Mouse (Mus musculus) right cerebral cortex, postnatal 14 days (tissue): ENCODE measurements at regions not wholly inside any gene's neighbourhood (a gene's known extent, or its start where the extent isn't known, plus 50 kb on each side); places are given as distances from the start of the nearest gene placed in this dataset.
A peak's percentile ranks its signal among the peaks of the same experiment; 100 is the strongest.
"Not testable (repeated sequence)": the region's sequence is repeated elsewhere in the genome, so short reads cannot be mapped to it uniquely, and the experiment has no call there.

Source experiments
- DNase-seq: peaks from one replicate; pipeline ENCODE4 v3.0.0; 2022

DNA sequence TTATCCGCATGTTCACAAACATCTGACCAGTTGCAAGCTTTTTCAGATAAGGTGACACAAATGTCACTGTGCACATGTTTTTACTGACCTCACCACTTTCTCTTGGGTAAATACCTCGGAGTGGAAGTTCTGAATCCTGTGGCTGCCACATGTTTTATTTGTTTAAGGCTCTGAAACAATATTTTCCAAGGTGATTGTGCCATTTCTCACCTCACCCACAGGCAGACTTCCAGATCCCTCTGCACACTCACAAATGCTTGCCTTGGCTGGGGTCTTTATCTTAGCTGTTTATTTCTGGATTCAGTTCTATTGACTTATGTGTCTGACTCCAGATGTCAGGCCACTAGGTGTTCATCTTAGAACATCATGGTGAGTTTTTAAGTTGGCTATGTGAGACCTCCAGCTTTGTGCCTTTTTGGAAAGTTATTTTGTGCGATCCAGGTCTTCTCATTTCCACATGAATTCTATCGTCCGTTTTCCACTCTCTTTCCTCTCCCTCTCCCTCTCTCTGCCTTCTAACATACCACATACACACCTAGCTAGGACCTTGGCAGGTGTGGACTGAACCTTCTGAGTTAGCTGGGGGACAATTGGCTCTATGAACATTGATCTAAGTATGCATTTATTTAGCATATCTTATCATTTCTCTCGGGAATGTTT, 133.6 kb downstream of the Dll1 start:
- no peak for DNase-seq

- DNase-seq, result no peak
Measured at GRCm38 (mm10) chr17:15242356-15242755, 134.3 kb downstream of the Dll1 start.

GRCm38 (mm10) chr17:15241491-15241890, 135.2 kb downstream of the Dll1 start:
- DNase-seq, result no peak

DNA sequence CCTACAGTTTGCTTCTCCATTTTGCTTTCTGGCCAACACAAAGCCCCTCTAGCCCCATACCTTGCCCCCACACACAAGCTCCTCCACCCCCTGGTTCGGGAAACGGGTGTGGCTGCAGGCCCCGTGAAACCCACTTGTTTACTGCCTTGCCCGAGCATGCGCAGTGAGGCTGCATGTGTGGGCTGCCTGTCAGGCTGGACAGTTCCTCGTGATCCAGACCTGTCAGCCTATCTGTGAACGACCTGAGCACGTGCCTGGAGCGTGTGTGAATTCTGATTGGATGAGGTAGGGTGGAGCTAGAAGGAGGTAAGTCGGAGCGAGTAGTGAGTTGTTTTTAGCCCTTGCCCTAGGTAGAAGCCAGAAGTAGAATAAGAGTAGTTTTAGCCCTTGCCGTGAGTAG, 136.0 kb downstream of the Dll1 start:
- DNase-seq, result not testable (repeated sequence)

DNA sequence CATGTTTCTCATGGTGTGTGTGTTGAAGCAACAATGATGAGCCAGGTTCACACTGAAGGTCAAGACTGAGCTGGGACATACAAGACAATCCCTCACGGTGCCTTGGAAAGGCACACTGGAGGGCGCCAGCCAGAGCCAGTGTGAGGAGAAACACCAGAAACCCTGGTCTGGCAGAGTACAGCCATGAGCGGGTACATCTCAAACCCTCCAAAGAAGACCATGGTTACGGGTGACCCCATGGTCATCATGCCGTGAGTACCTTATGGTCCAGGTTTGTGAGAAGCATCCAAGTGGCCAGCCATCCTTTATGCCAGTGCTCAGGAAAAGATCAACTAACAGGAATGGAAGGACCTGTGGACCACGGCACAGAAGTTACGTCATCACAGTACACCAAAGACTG, 136.7 kb downstream of the Dll1 start:
- no peak for DNase-seq

- DNase-seq, result no peak
Measured at GRCm38 (mm10) chr17:15235041-15235440, 141.6 kb downstream of the Dll1 start.

- no peak for DNase-seq
Measured at GRCm38 (mm10) chr17:15231175-15231574, 145.5 kb downstream of the Dll1 start.

DNA sequence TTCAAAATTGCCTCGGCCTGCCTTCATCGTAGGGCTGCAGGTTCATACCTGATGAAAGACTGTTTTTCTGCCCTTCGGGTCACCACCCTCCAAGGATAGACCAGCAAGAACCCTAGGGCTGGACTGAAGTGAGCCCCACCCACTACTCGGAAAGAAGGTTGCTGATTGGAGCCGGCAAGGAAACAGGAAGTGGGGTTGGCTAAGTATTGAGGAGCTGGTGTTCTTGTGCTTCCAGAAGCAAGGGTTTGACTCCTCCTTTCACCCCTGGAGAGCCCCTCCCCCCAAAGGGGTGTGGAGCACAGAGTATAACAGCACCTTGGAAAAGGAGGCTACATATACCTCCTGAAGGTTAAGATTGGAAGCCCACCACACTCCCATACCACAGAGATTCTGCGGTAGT, 147.5 kb downstream of the Dll1 start:
- DNase-seq, result no peak

GRCm38 (mm10) chr17:15228077-15228476, 148.6 kb downstream of the Dll1 start:
- no peak for DNase-seq

DNA sequence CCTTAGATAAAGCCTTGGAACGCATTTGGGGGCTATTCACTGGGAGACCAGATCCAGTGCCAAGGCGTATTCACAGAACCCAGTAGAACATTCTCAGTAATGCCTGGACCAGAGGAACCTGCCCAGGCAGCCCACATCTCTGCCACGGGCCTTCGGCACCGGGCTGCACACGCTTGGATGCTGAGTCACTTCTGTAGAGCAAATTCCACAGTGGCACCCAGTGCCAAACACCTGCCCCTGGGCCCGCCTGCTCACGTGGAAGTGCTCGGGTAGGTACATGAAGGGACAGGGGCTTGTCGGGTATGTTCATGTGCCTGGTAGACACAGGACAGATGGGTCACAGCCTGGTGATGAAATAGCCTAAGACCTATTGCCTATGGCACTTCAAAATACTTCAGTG, 152.8 kb downstream of the Dll1 start:
- no peak for DNase-seq

DNA sequence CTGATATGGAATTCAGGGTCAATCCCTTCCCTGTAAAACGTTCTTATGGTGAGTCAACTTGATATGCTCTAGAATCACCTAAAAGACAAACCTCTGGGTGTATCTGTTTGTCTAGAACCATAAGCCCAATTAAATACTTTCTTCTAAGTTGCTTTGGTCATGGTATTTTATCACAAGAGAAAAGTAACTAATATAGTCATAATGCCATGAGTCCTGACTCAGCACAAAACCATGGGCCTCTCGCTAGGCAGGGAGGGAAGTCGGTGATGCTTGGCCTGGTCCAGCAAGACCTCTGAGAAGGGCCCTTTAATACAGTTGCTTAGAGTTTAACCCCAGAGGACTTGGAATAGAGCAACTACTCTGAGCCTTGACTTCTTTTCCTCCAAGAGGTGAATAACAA, 153.7 kb downstream of the Dll1 start:
- no peak for DNase-seq

- DNase-seq, result no peak
Measured at GRCm38 (mm10) chr17:15214157-15214685, 162.5 kb downstream of the Dll1 start.

- no peak for DNase-seq
Measured at GRCm38 (mm10) chr17:15208808-15209173, 167.5 kb upstream of the Gm3448 start.

- DNase-seq, result peak; percentile 69
Measured at GRCm38 (mm10) chr17:15208030-15208807, 166.9 kb upstream of the Gm3448 start.

GRCm38 (mm10) chr17:15207182-15208029, 166.1 kb upstream of the Gm3448 start:
- DNase-seq, result no peak

DNA sequence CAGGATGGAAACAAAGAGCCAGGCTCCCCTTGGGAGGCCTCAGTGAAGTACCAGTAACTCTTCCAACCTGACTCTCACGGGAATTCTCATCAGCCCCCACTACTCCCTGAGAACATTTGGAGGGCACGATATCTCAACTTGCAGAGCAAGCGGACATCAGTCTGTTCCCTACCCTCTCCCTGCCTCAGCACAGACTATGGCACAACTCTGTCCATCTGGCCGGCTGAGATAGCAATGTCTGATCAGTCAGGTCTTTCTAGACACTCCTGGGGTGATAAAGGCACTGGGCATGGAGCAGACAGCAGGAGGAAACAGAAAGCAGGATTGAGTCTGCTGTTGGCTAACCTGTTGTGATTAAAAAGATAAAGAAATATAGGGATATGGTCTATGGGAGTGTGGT, 164.5 kb upstream of the Gm3448 start:
- no peak for DNase-seq

- DNase-seq, result no peak
Measured at GRCm38 (mm10) chr17:15204524-15204923, 163.2 kb upstream of the Gm3448 start.

DNA sequence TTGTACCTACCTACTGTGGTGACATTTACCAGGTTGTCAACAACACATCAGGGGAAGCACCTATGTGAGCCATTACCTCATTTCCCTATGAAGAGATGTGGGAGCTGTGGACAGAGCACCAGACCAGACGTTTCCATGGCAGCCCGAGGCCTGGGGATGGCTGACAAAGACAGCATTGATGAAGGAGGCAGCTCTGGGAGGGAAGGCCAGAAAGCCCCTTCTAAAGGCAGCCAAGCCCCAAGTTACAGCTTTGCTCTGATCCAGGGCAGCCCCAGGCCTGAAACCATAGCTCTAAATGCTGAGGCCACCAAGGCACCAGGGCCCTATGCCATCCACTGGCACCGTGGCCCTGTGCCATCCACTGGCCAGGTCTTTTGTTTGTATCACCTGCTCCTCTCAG, 157.9 kb upstream of the Gm3448 start:
- no peak for DNase-seq

GRCm38 (mm10) chr17:15197361-15197760, 156.0 kb upstream of the Gm3448 start:
- DNase-seq, result no peak

DNA sequence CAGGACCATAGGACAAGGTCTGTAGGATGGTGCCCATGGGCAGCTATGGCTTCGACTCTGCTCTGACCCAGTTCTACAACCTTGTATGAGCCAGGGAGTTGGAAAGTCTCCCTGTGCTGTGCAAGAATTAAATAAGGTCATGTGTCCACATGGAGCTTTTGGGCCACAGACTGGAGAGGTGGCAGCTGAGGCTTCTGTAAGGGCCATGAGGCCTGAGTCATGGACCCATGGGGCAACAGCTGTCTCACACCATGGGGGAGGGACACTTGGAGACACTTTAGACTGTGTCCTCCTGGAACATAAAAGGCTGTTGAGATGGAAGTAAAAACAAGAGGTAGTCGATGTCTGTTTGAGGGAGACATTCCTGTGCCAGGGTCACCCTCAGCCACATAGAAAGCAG, 154.5 kb upstream of the Gm3448 start:
- DNase-seq, result no peak

- no peak for DNase-seq
Measured at GRCm38 (mm10) chr17:15194894-15195461, 153.6 kb upstream of the Gm3448 start.

GRCm38 (mm10) chr17:15193831-15194230, 152.5 kb upstream of the Gm3448 start:
- DNase-seq, result no peak

- no peak for DNase-seq
Measured at GRCm38 (mm10) chr17:15192840-15193239, 151.5 kb upstream of the Gm3448 start.
